Mouse (Mus musculus) neutrophil, adult 65 days (primary cell): Measurements from ENCODE around the gene Gm13693. TPM values are rescaled to one million over a fixed set of nuclear protein-coding genes. Genes with fewer than 3 reads are reported as not detected.

Experiments used
- total RNA-seq: library from RNA; stranded (reverse); gene quantifications from 2 replicates; pipeline ENCODE4 v1.2.4, GENCODE M21; 2023

The Gm13693 gene
- total RNA-seq = 0.64 and 1.1 TPM in 2 replicates

DNA sequence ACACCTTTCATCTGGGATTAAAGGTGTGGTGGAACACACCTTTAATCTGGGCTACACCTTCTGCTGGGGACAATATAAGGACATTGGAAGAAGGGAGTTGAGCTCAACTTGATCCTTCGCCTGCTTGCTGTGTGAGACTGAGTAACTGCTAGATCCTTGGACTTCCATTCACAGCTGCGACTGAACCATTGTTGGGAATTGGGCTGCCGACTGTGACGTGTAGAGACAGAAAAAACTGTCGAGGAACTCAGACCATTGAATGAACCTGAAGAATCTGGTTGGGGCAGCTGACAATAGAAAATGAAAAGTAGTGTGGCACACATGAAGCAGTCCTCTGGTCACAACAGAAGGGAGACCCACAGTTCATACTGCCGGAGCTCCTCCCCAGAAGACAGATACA is at the start of gene Gm13693:
TSS of gene Gm13693 (plus strand) at position 301 of the 400 bp plus-strand sequence.

DNA sequence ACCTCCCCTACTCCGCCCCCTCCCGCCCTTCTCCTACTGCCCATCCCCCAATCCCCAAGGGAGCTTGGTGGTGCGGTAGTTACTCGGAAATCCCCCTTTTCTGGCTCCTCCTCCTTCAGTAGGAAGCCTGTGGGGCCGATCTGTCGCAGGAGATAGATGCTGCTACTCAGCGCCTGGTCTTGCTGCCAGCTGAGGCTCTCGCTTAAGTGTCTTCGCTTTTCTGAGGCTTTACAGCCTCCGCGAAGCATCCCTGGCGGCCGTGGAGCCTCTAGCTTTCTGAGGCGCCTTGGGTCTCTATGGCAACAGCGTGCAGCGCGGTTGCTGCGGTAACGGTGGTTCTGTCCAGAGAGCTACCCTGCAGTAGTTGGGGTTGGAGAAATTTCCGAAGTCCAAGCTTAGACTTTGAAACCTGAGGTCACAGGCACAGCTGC is 20.4 kb upstream of the Gm13693 start, which contains the start of gene Zswim2:
TSS of gene Zswim2 (minus strand) at position 298 of the 431 bp plus-strand sequence.

DNA sequence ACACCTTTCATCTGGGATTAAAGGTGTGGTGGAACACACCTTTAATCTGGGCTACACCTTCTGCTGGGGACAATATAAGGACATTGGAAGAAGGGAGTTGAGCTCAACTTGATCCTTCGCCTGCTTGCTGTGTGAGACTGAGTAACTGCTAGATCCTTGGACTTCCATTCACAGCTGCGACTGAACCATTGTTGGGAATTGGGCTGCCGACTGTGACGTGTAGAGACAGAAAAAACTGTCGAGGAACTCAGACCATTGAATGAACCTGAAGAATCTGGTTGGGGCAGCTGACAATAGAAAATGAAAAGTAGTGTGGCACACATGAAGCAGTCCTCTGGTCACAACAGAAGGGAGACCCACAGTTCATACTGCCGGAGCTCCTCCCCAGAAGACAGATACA is 5.9 kb upstream of the Gm13693 start, which contains the start of gene Gm13698:
TSS of gene Gm13698 (plus strand) at position 301 of the 400 bp plus-strand sequence.

DNA sequence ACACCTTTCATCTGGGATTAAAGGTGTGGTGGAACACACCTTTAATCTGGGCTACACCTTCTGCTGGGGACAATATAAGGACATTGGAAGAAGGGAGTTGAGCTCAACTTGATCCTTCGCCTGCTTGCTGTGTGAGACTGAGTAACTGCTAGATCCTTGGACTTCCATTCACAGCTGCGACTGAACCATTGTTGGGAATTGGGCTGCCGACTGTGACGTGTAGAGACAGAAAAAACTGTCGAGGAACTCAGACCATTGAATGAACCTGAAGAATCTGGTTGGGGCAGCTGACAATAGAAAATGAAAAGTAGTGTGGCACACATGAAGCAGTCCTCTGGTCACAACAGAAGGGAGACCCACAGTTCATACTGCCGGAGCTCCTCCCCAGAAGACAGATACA is 5.7 kb downstream of the Gm13693 start, which contains the start of gene Gm13695:
TSS of gene Gm13695 (plus strand) at position 301 of the 400 bp plus-strand sequence.

DNA sequence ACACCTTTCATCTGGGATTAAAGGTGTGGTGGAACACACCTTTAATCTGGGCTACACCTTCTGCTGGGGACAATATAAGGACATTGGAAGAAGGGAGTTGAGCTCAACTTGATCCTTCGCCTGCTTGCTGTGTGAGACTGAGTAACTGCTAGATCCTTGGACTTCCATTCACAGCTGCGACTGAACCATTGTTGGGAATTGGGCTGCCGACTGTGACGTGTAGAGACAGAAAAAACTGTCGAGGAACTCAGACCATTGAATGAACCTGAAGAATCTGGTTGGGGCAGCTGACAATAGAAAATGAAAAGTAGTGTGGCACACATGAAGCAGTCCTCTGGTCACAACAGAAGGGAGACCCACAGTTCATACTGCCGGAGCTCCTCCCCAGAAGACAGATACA is 11.5 kb downstream of the Gm13693 start, which contains the start of gene Gm13696:
TSS of gene Gm13696 (plus strand) at position 301 of the 400 bp plus-strand sequence.

DNA sequence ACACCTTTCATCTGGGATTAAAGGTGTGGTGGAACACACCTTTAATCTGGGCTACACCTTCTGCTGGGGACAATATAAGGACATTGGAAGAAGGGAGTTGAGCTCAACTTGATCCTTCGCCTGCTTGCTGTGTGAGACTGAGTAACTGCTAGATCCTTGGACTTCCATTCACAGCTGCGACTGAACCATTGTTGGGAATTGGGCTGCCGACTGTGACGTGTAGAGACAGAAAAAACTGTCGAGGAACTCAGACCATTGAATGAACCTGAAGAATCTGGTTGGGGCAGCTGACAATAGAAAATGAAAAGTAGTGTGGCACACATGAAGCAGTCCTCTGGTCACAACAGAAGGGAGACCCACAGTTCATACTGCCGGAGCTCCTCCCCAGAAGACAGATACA is 17.3 kb downstream of the Gm13693 start, which contains the start of gene Gm13694:
TSS of gene Gm13694 (plus strand) at position 301 of the 400 bp plus-strand sequence.

DNA sequence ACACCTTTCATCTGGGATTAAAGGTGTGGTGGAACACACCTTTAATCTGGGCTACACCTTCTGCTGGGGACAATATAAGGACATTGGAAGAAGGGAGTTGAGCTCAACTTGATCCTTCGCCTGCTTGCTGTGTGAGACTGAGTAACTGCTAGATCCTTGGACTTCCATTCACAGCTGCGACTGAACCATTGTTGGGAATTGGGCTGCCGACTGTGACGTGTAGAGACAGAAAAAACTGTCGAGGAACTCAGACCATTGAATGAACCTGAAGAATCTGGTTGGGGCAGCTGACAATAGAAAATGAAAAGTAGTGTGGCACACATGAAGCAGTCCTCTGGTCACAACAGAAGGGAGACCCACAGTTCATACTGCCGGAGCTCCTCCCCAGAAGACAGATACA is 23.1 kb downstream of the Gm13693 start, which contains the start of gene Gm13697:
TSS of gene Gm13697 (plus strand) at position 301 of the 400 bp plus-strand sequence.

DNA sequence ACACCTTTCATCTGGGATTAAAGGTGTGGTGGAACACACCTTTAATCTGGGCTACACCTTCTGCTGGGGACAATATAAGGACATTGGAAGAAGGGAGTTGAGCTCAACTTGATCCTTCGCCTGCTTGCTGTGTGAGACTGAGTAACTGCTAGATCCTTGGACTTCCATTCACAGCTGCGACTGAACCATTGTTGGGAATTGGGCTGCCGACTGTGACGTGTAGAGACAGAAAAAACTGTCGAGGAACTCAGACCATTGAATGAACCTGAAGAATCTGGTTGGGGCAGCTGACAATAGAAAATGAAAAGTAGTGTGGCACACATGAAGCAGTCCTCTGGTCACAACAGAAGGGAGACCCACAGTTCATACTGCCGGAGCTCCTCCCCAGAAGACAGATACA is 28.9 kb downstream of the Gm13693 start, which contains the start of gene Gm13691:
TSS of gene Gm13691 (plus strand) at position 301 of the 400 bp plus-strand sequence.

Other genes starting within 250 kb of the Gm13693 start
- 37.9 and 55.5 TPM in 2 replicates for gene Itgav, start 237.1 kb upstream of the Gm13693 start, total RNA-seq
- gene Fam171b, start 148.9 kb upstream of the Gm13693 start, total RNA-seq = 0.07 TPM in 1 of 2 replicates, not detected in the other
- not detected in 2 replicates for gene Zswim2, start 20.3 kb upstream of the Gm13693 start, total RNA-seq
- gene Gm13698, start 5.8 kb upstream of the Gm13693 start, total RNA-seq = 0.64 and 1.1 TPM in 2 replicates
- 0.64 TPM in 1 of 2 replicates, not detected in the other for gene Gm13695, start 5.8 kb downstream of the Gm13693 start, total RNA-seq
- gene Gm13696, start 11.6 kb downstream of the Gm13693 start, total RNA-seq = 0.64 and 1.1 TPM in 2 replicates
- 0.64 and 1.1 TPM in 2 replicates for gene Gm13694, start 17.4 kb downstream of the Gm13693 start, total RNA-seq
- gene Gm13697, start 23.2 kb downstream of the Gm13693 start, total RNA-seq = 0.64 and 1.1 TPM in 2 replicates
- gene Gm13691, start 29.1 kb downstream of the Gm13693 start, total RNA-seq = 0.64 and 1.1 TPM in 2 replicates